ENCODE assay signal across 22 mouse cellular contexts in the genomic region with DNA sequence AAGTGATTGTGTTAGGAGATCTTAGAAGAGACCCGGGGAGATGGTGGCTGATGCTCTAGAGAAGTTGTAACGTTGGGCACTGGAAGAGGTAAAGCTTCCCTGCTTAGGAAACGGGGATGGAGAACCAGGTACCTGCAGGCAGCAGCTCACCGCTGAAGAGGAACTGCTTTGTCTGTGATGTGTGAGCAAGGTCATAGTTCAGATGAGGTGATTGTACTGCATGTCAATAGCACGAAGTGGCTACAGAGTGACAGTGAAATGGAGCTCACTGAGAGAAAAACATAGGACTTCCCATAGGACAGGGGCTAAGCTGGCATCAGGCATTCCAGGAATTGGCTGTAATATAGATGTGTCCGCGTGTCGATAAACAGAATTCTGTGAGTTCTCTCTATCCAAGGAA.
"Had no signal": no experiment of that assay in that cellular context is flagged by ENCODE, and none has a peak within 500 bp of the region (broad histone marks: within the 10 kb centered on the region; RNA-seq: fewer than 3 reads in every experiment).

No protein-coding gene starts in this region.

- H3K4me2 ChIP-seq: liver, embryonic 11.5 days; liver, embryonic 15.5 days; lung, embryonic 15.5 days; midbrain, embryonic 13.5 days; neural tube, embryonic 13.5 days; stomach, embryonic 15.5 days had no signal

- H3K9ac ChIP-seq: liver, embryonic 15.5 days; lung, embryonic 15.5 days; midbrain, embryonic 13.5 days; neural tube, embryonic 13.5 days; stomach, embryonic 15.5 days had no signal

- DNase-seq: kidney, adult 18-20 months; kidney, postnatal 25 days; layer of hippocampus, postnatal 36 days; lung, adult 18-20 months; lung, postnatal 10 days; lung, postnatal 36 days; retina, postnatal 1 day; right cerebral cortex, postnatal 25 days; spleen, adult 18-20 months; thymus, postnatal 25 days had no signal

- H3K27me3 ChIP-seq: liver, embryonic 15.5 days; lung, embryonic 15.5 days; megakaryocyte, embryonic 14.5 days; midbrain, embryonic 13.5 days; neural tube, embryonic 13.5 days; stomach, embryonic 15.5 days had no signal

- H3K4me1 ChIP-seq: liver, embryonic 15.5 days had no signal

- H3K36me3 ChIP-seq: liver, embryonic 15.5 days; lung, embryonic 15.5 days; midbrain, embryonic 10.5 days; midbrain, embryonic 13.5 days; neural tube, embryonic 13.5 days; stomach, embryonic 15.5 days had no signal

- ATAC-seq: intestine, embryonic 16.5 days; midbrain, embryonic 13.5 days; midbrain, embryonic 16.5 days had no signal

- H3K27ac ChIP-seq: left cerebral cortex, adult 2 months; liver, embryonic 15.5 days; lung, embryonic 15.5 days; midbrain, embryonic 10.5 days; midbrain, embryonic 13.5 days; neural tube, embryonic 13.5 days; stomach, embryonic 15.5 days had no signal

- H3K9me3 ChIP-seq: liver, embryonic 15.5 days; lung, embryonic 15.5 days; megakaryocyte, embryonic 14.5 days; midbrain, embryonic 10.5 days; midbrain, embryonic 13.5 days; neural tube, embryonic 13.5 days; stomach, embryonic 15.5 days had no signal

- H3K4me3 ChIP-seq: left cerebral cortex, adult 2 months; liver, embryonic 15.5 days; lung, embryonic 15.5 days; megakaryocyte, embryonic 14.5 days; midbrain, embryonic 10.5 days; midbrain, embryonic 13.5 days; myocyte; neural tube, embryonic 13.5 days; stomach, embryonic 15.5 days had no signal
